Mouse (Mus musculus) brown adipose tissue, adult 24 weeks (tissue): ENCODE measurements around the gene Phf11c. TPM values are rescaled to one million over a fixed set of nuclear protein-coding genes. Genes with fewer than 3 reads are reported as not detected.
"Not testable (repeated sequence)": the region's sequence is repeated elsewhere in the genome, so short reads cannot be mapped to it uniquely, and the experiment has no call there.

Experiments used
- H3K27ac ChIP-seq: fragments of 200-500 bp; replicated peaks from 2 replicates; pipeline ENCODE4 v1.5.1; 2012; ENCODE audit warnings: low read depth, mild to moderate bottlenecking, low read length
- H3K4me1 ChIP-seq: fragments of 200-500 bp; 2 replicates; pipeline ENCODE4 v1.6.1; 2012; ENCODE audit warnings: low read length, mixed read lengths; ENCODE audit not compliant: control insufficient read depth, insufficient read depth, insufficient read length
- H3K4me3 ChIP-seq: fragments of 200-500 bp; 2 replicates; pipeline ENCODE4 v1.5.1; 2012; ENCODE audit warnings: low read depth, mild to moderate bottlenecking, low read length, moderate library complexity; ENCODE audit not compliant: insufficient read depth
- polyA plus RNA-seq: library from polyadenylated mRNA; stranded (reverse); fragments of >200 nt; gene quantifications from 2 replicates; pipeline ENCODE4 v1.2.4, GENCODE M21; 2012; ENCODE audit not compliant: missing spikeins, insufficient read depth, insufficient read length

Phf11c gene
- not detected in 2 replicates for polyA plus RNA-seq

DNA sequence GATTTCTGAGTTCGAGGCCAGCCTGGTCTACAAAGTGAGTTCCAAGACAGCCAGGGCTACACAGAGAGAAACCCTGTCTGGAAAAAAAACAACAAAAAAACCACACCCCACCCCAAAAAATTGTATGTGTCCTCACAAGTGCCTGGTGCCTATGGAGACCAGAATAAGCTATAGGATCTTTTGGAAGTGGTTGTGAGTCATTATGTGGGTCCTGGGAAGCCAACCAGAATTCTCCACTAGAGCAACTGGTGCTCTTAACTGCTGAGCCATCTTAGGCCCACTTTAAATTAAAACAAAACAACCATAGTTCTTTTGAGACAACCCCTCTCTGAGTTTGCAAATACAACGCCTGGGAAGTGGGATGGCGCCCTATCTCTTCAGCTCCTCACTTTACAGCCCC lies at the start of gene Phf11c:
Gene Phf11c, minus strand, starts transcription at position 101 of the 400 bp plus-strand sequence.
- H3K27ac ChIP-seq: no peak within 1 kb of the TSS
- H3K4me3 ChIP-seq: no peak within 1 kb of the TSS
- no peaks in the 10 kb centered on the region for H3K4me1 ChIP-seq

- Histone ChIP-seq H3K4me3 (peak overlapping the region; percentile 95), H3K27ac (peak overlapping the region; percentile 79), H3K4me1 (peaks cover 2% of the 10 kb centered on the region; the same call in 1 of the 2 replicates)
These were observed 46.3 kb upstream of the Phf11c start for GRCm38 (mm10) chr14:59441472-59441805.

DNA sequence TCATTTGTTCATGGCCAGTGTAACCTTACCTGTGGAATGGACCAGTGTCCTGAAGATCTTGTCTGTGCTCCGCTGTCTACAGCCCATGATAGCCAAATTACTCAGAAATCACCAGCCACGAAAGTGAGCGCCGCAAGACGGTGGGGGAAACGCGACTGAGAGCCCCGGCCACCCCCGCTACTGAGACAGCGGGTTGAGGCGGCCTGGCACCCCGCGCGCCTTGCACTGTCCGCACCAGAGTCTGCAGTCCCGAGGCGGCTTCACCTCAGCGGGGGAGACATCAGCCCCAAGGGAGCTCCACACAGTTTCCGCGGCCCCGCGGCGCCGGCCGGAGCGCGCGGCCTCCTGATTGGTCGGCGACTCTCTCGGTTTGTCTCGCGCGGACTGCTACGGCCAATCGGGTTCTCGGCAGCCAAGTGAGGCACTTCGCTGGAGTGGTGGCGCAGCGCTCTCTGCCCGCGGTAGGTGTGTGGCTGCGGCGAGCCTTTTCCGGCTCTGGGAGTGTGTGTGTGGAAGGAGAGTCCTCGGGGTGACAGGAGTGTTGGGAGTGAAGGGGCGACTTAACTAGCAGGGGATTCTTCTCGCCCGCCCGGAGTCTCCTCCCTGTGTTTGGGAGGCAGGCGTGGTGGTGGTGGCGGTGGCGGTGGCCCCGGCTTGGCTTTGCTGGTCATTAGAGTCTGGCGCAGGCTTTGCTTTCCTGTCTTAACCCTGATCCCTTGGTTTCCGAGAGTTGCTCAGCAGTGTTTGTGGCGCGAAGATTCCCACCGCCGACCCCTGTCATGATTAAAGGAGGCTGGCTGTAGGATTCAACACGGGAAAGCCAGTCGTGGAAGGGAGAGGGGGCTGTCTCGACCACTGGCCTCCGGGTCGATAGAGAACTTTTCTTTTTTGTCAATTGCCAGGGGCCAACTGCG lies 45.6 kb upstream of the Phf11c start, which contains the start of the genes Setdb2 and Cab39l:
Gene Setdb2, minus strand, starts transcription at position 327 of the 914 bp plus-strand sequence.
Gene Cab39l, plus strand, starts transcription at position 415 of the 914 bp plus-strand sequence.
- peak within 1 kb of the TSS; percentile 79 for H3K27ac ChIP-seq
- H3K4me1 ChIP-seq: peaks cover 2% of the 10 kb centered on the region; the same call in 1 of the 2 replicates
- H3K4me3 ChIP-seq: peak within 1 kb of the TSS; percentile 96

DNA sequence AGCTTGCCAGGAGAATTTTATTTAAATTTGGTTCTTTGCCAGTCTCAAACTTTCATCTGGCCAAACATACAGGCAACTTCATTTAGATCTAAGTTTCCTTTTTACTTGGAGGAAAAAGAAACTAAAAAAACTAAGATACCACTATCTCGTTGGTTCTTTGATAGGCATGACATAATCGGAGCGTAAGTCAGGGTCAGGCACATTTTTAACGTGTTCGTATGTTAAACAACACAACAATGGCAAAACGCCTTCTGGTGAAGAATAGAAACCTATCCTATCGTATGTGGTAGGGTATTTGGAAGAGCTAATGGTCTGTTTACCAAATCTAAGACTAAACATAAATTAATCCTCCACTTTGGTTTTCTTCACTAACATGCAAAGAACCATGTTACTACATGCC lies 44.9 kb upstream of the Phf11c start:
- H3K4me1 ChIP-seq: peaks cover 2% of the 10 kb centered on the region; the same call in 1 of the 2 replicates
- H3K4me3 ChIP-seq: peak overlapping the region; percentile 96
- H3K27ac ChIP-seq: no peak overlapping the region

DNA sequence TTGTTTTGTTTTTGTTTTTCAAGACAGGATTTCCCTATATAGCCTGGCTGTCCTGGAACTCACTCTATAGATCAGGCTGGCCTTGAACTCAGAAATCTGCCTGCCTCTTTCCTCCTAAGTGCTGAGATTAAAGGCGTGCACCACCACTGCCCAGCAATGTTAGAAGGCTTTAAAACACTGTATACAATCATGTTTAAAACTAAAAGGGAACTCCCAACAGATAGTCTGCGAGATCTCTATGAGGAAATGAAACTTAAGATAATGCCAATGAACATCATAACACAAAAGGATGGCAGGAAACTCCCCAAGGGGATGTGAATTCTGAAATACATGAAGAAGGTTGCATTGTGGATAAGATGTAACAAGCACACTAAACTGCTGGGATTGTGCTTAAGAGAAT lies 43.3 kb upstream of the Phf11c start:
- Histone ChIP-seq H3K4me3 (no peak overlapping the region), H3K4me1 (peaks cover 2% of the 10 kb centered on the region; the same call in 1 of the 2 replicates), H3K27ac (no peak overlapping the region)

DNA sequence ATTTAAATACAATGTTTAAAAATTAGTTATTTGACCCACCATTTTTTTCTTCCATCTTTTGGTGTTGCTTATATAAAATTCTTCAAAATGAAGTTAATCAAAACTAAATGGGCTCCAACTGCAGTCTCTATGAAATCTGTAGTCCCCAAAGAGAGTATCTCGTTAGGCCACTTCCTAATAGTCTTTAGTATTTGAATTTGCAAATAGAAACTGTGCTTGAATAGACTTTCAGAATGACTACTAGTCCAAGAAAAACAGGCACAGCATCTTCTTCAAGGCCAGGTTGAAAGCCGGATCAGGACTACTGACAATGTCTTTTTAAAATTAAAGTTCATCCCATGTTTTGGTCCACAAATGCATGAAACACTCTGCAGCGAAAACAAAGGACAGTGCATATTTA lies 42.2 kb upstream of the Phf11c start:
- Histone ChIP-seq H3K4me3 (no peak overlapping the region), H3K27ac (no peak overlapping the region), H3K4me1 (peaks cover 2% of the 10 kb centered on the region; the same call in 1 of the 2 replicates)

DNA sequence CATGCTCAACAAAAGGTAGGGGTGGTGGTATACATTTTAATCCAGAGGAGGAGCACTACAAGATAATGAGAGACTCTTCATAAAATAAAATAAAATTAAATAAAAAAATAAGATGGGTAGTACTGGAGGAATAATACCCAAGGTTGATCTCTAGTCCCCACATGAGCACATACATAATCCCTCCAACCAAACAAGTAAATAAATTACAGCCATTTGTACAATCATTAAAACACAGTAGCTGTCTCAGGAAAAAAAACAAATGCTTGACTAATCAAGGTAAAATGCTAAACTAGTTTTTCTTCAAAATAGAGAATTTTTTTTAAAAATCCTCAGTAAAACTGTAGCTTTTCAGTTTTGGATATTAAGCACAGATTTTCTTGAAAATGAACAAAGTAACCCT lies 40.0 kb upstream of the Phf11c start:
- Histone ChIP-seq H3K4me3 (no peak overlapping the region), H3K27ac (no peak overlapping the region), H3K4me1 (no peaks in the 10 kb centered on the region)

DNA sequence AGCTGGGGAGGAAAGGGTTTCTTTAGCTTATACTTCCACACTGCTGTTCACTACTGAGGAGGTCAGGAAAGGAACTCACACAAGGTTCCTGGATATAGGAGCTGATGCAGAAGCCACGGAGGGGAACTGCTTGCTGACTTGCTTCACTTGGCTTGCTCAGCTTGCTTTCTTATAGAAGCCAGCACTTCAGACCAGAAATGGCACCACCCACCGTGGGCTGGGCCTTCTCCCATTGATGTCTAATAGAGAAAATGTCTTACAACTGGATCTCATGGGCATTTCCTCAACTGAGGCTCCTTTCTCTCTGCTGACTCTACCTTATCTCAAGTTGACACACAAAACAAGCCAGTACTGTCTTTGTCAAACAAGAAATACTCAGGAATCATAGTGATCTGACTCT lies 38.7 kb upstream of the Phf11c start:
- Histone ChIP-seq H3K27ac (no peak overlapping the region), H3K4me3 (no peak overlapping the region), H3K4me1 (no peaks in the 10 kb centered on the region)

GRCm38 (mm10) chr14:59430556-59430955 lies 35.4 kb upstream of the Phf11c start:
- Histone ChIP-seq H3K4me3 (no peak overlapping the region), H3K4me1 (no peaks in the 10 kb centered on the region), H3K27ac (no peak overlapping the region)

DNA sequence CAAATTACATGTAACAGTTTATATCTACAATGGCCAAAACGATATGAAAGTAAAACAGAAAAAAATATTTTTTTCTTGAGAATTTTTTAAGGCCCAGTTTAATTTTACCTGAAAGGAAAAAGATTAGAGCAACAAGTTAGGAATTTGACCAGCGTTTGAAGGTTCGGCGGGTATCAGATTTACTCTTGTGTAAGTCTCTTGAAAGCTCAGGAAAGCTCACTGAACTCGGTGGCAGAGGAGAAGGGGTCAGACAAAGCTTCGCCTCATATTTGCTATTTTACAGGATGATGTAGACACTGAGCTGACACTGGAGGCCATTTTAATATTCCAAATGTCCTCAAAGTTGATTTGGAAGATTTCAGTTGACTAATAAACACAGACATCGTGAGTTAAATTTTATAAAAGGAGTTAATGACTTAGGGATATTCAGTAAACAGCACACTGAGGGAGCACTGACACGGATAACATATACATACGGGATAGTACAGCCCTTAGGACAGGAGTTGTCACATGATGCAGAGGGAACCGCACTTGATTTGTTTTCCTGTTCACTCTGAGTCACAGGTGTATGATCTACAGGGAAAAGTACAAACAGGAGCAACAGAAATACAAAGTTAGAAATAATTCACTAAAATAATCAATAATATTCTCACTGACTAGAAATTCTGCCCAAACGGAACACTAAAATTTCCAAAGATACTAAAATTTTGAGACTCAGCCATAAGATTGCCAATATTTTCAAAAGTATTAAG lies 27.9 kb upstream of the Phf11c start:
- Histone ChIP-seq H3K27ac (no peak overlapping the region), H3K4me1 (no peaks in the 10 kb centered on the region), H3K4me3 (no peak overlapping the region)

DNA sequence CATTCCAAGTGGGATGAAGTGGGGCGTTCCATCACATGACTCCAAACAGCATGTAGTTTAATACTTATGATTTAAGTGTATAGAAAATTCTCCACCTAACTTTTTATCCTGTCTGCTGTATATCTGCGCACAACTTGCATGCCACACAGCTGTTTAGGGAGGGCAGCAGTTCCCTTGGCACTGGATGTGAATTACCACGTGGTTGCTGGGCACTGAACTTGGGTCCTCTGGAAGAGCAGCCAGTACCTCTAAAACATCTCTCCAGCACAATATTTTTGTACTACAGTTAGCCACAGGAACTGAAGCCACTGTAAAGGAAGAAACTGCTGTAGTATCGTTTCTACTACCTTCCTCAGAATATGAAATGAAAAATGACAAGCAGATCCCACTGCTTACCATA lies 23.0 kb upstream of the Phf11c start:
- no peak overlapping the region for H3K4me3 ChIP-seq
- H3K4me1 ChIP-seq: no peaks in the 10 kb centered on the region
- no peak overlapping the region for H3K27ac ChIP-seq

DNA sequence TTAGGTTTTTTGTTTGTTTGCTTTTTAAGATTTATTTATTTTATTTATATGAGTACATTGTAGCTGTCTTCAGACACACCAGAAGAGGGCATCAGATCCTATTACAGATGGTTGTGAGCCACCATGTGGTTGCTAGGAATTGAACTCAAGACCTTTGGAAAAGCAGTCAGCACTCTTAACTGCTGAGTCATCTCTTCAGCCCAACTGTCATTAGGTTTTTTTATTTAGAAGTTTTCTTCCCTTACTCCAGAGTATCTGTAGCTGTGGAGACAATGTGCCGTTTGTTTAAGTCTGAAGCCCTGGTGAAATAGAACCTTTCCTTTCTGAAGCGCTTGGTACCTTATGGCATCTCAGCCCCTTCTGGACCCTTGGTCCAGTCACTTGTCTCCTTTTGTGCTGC lies 19.8 kb upstream of the Phf11c start:
- not testable (repeated sequence) for H3K27ac ChIP-seq, H3K4me1 ChIP-seq

GRCm38 (mm10) chr14:59396999-59397398 lies 1.8 kb upstream of the Phf11c start:
- no peaks in the 10 kb centered on the region for H3K4me1 ChIP-seq
- H3K27ac ChIP-seq: no peak overlapping the region
- no peak overlapping the region for H3K4me3 ChIP-seq

More for the DNA sequence above, 19.8 kb upstream of the Phf11c start:
- H3K4me3 ChIP-seq: not testable (repeated sequence)

- not testable (repeated sequence) for H3K4me1 ChIP-seq, H3K4me3 ChIP-seq, H3K27ac ChIP-seq
These were observed 5.0 kb downstream of the Phf11c start for GRCm38 (mm10) chr14:59390181-59390580.

DNA sequence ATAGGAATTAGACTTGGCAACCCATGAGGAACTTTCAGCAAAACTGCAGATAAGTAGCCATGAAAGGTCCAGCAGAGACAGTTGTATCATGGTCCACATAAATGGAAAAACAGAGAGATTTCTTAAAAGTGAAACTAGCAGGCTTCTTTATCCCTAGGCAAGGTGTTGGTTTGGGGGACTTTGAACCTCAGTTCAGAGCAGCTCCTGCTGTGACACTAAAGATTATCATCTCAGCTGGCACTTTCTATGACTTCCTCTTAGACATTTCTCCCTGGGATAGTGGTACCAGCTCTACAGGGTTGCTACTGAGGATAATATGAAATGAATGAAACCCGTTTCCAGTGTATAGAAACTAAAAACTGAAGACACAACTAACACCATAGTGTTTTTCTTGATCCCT lies 5.6 kb downstream of the Phf11c start:
- H3K27ac ChIP-seq: no peak overlapping the region

More for the DNA sequence above, 5.6 kb downstream of the Phf11c start:
- Histone ChIP-seq H3K4me1 (no peaks in the 10 kb centered on the region), H3K4me3 (no peak overlapping the region)
